Mouse (Mus musculus) gastrocnemius, postnatal 4 days (tissue): Measurements from ENCODE around the gene Rcbtb2. TPM values are rescaled to one million over a fixed set of nuclear protein-coding genes. Genes with fewer than 3 reads are reported as not detected.

Experiments
- DNase-seq, 2 experiments: peaks; one replicate each; pipeline ENCODE4 v3.0.0; 2021 to 2022; ENCODE audit warnings: low spot score in 2 of 2, mixed read lengths in 2 of 2
- total RNA-seq, 2 experiments: library from RNA; stranded (reverse); gene quantifications; 2 replicates each; pipeline ENCODE4 v1.2.3; 2021

Gene Rcbtb2
- total RNA-seq, 2 experiments from 2014 or later: 44.7 to 45.8 TPM

- DNase-seq: peak in 1 of 2 experiments; percentile 18
Observed at GRCm38 (mm10) chr14:73143710-73144420, 21.0 kb downstream of the Rcbtb2 start.

GRCm38 (mm10) chr14:73145531-73145930, 22.7 kb downstream of the Rcbtb2 start:
- no peak for DNase-seq

GRCm38 (mm10) chr14:73146721-73147120, 23.9 kb downstream of the Rcbtb2 start:
- DNase-seq: no peak

- no peak for DNase-seq
Observed at GRCm38 (mm10) chr14:73148125-73148524, 25.3 kb downstream of the Rcbtb2 start.

GRCm38 (mm10) chr14:73161303-73161702, 38.5 kb downstream of the Rcbtb2 start:
- DNase-seq: no peak

- DNase-seq: no peak
Observed at GRCm38 (mm10) chr14:73162192-73162800, 39.5 kb downstream of the Rcbtb2 start.

GRCm38 (mm10) chr14:73163363-73163998, 40.6 kb downstream of the Rcbtb2 start:
- no peak for DNase-seq

- DNase-seq: no peak
Observed at GRCm38 (mm10) chr14:73165136-73165535, 42.3 kb downstream of the Rcbtb2 start.

- DNase-seq: no peak
Observed at GRCm38 (mm10) chr14:73168605-73169004, 45.8 kb downstream of the Rcbtb2 start.

GRCm38 (mm10) chr14:73169926-73170844, 47.3 kb downstream of the Rcbtb2 start:
- DNase-seq: no peak

GRCm38 (mm10) chr14:73172196-73173011, 49.6 kb downstream of the Rcbtb2 start:
- DNase-seq: no peak

- no peak for DNase-seq
Observed at GRCm38 (mm10) chr14:73173662-73174061, 50.8 kb downstream of the Rcbtb2 start.

GRCm38 (mm10) chr14:73174091-73174995, 51.5 kb downstream of the Rcbtb2 start:
- DNase-seq: no peak

GRCm38 (mm10) chr14:73175031-73175430, 52.2 kb downstream of the Rcbtb2 start:
- no peak for DNase-seq

GRCm38 (mm10) chr14:73175814-73176213, 53.0 kb downstream of the Rcbtb2 start:
- no peak for DNase-seq

GRCm38 (mm10) chr14:73176266-73176665, 53.4 kb downstream of the Rcbtb2 start:
- DNase-seq: no peak

GRCm38 (mm10) chr14:73177961-73178360, 55.1 kb downstream of the Rcbtb2 start:
- no peak for DNase-seq

GRCm38 (mm10) chr14:73179221-73179681, 56.4 kb downstream of the Rcbtb2 start:
- no peak for DNase-seq

GRCm38 (mm10) chr14:73180671-73181070, 57.8 kb downstream of the Rcbtb2 start:
- no peak for DNase-seq
